Mouse (Mus musculus): ENCODE measurements around the gene 1190002N15Rik. TPM values are rescaled to one million over a fixed set of nuclear protein-coding genes. Genes with fewer than 3 reads are reported as not detected.

Gene 1190002N15Rik
- 10 to 100 TPM; 37.7 to 38.2 TPM for total RNA-seq (2021)

- DNase-seq = peak; percentile 96
These were observed at the start of gene 1190002N15Rik for GRCm38 (mm10) chr9:94537970-94538822. 1190002N15Rik (minus strand) TSS chr9:94538081.

- DNase-seq = peak; percentile 17
These were observed 44.4 kb upstream of the 1190002N15Rik start for GRCm38 (mm10) chr9:94582309-94582708.

GRCm38 (mm10) chr9:94581661-94582060 is 43.8 kb upstream of the 1190002N15Rik start:
- DNase-seq = no peak

- DNase-seq = no peak
These were observed 42.3 kb upstream of the 1190002N15Rik start for GRCm38 (mm10) chr9:94580071-94580737.

GRCm38 (mm10) chr9:94571802-94572201 is 33.9 kb upstream of the 1190002N15Rik start:
- no peak for DNase-seq

DNA sequence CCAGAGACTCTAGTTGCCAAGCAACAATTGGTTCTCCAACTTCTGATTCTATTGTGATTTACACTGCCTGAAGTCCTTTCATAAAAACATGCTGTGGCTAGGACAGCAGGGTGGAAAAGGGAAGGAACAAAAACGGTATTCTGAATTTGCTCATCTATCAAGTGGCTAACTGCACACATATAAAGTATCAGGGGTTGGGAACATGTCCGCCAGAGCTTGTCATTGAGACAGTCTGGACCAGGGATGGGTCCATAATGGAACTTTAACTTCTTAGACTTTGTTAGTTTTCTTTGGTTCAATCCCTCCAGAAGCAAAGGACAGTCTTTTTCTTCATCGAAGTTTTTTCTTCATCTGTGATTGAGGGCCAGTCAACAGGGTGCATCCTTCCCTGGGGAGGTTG is 30.5 kb upstream of the 1190002N15Rik start:
- DNase-seq = no peak

DNA sequence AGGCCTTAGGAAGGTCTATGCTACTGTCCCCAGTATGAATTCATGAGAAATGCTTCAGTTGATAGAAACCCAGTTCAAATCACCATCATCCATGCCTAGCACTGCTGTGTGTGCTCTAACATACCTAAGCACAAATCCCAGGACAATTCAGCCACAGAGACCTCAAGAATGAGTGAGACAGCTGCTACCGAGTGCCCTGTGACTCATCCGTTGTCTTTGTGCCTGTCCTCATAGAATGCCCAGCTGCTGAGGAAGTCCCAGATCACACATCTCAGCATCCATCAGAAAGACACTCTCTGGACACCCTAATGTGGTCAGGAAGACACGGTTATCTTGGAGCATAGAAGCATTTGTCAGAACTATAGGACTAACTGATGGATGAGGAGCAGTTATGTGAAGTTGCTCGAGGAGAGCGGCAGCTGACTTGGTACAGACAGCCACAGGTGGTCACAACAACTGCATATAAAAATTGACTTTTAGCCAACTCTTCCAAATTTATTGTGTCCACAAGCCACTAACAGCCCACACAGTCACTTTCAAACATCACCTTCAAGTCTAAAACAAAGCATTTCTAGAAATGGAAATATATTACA is 29.9 kb upstream of the 1190002N15Rik start:
- no peak for DNase-seq

DNA sequence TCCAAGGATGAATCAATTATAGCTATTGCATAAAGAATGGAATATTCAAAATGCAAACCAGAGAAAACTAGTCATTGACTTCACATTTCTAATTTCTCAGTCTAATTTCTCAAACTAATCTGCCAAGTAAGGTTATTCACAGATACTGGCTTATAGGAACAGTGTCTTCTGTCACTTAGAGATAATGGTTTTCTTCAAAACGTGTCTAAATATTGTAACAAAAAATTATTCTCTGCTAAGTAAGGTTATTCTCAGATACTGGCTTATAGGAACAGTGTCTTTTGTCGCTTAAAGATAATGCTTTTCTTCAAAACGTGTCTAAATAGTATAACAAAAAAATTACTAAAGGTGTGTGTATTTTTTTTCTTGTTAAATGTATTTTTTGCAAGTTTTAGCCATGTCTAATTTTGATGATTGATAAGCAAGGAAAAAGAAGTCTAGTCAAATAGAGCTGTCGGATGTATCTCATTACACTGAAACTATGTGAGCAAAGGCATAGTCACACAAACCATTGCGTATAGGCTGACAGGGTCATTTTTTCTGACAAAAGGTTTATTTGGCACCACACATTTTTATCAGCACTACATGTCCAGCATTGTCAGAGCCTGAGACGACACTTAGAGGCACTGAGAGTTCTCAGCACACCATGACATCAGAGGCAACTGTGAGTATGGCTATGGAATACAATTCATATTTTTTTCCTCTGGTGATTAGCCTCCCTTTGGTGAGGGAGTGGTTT is 19.1 kb upstream of the 1190002N15Rik start:
- no peak for DNase-seq

- DNase-seq = no peak
These were observed 18.4 kb upstream of the 1190002N15Rik start for GRCm38 (mm10) chr9:94556249-94556648.

DNA sequence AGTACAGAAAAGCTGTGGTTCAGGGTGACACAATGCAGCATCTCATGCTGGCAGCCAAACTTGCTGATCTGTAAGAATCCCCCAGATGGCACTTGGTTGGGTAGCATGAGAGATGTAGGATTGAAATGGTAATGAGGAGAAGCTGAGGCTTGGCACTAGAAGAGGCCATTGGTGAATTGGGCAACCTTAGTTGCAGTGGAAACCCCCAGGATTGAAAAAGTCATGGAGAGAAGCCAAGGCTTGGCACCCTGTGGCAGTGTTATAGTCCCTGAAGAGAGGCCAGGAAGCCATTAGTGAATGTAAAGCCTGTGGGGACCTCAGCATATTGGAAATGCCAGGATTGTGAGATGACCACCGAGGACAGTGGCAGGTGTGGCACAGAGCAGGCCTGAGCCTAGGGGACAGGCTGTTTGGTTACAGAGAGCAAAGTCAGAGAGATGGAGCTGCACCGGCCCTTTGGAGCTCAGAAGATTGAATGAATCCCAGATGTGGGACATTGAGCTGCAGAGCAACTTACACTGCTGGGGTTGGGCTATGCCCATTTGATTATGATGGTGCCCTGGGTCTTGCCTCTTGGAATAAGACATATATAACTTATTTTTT is 12.7 kb upstream of the 1190002N15Rik start:
- DNase-seq = no peak

GRCm38 (mm10) chr9:94543881-94544280 is 6.0 kb upstream of the 1190002N15Rik start:
- no peak for DNase-seq

GRCm38 (mm10) chr9:94540343-94541095 is 2.6 kb upstream of the 1190002N15Rik start:
- no peak for DNase-seq

DNA sequence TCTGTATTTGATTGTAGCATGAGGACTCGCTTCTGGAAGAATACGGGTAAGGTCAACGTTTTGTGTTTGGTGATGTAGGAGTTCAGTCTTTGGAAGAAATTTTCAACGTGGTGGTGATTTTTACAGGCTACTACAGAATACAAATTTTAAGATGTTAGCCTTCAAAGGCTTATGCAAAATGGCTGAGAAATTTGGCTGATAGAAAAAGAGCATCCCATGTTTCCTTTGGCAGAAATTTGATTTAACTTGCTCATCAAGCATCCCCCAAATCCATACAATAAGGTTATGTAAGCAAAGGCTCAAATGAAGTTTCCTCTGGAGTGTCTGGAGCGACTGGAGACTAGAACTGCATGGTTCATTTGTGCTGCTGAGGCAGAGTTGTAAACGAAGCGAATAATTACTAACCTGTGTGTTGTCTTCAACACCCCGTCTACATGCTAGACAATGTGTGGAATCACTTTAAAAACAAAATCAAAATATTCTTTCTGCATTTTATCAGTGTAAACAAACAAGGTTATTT is 1.5 kb upstream of the 1190002N15Rik start:
- DNase-seq = no peak

DNA sequence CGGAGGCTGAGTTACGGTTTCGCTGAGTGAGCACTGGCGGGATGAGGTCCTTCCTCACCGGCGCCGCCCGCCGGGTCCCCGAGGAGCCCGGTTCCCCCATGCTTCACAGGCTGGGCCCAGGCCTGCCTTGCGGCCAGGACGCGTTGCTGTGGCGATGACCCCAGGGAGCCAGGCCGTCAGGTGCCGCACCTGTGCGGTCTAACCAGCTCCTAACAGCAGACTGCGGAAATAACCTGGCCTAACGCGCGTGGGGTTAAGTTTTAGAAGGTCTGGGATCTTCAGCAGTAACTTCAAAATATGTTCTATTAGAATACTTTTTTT is 902 bp upstream of the 1190002N15Rik start:
- DNase-seq = no peak

- peak; percentile 70 for DNase-seq
These were observed 597 bp downstream of the 1190002N15Rik start for GRCm38 (mm10) chr9:94537051-94537917.

DNA sequence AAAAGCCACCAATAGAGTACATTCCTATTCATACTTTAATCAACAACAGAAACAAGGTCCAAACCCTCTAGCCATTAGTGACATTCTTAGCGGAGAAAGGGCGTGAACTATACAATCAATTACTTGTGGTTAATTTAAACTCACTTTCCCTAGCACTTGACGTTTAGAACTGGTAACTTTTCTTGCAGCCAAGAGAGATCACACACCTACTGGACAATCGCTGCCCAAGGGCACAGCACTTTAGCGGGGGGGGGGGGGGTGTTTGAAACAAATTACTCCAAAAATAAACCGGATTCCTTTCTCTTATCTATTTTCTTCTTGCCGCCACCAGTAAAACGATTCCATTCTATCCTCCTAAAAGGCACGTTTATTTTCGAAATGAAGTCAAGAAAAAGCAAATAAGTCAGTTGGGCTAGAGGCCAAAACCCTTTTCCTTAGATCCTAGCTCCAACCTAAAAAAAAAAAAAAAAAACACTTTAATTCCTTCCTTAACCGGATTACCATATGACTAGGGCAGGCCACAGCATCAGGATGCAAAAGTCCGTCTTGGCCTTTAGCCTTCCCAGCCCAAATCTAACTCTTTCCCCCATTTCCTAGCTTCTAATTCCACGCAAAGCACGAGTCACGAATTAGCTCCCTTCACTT is 1.5 kb downstream of the 1190002N15Rik start:
- no peak for DNase-seq

DNA sequence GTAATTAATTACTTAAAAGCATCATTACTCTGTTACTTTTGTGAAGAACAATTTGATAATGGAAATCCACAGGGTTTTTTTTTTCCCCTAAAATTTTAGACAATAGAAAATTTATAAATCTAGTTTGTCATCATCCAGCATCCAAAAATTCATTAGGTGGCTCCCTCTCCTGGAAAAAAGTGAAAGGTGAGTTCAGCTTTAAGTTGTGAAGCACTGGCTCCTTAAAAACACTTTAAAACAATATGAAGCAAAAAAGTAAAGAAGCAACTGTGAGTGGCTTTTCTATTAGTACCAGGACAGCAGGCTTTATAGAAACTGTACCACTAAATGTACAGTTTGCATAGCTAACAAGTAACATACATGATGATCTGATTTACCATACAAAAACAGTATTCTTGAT is 3.1 kb downstream of the 1190002N15Rik start:
- no peak for DNase-seq

GRCm38 (mm10) chr9:94534226-94534625 is 3.7 kb downstream of the 1190002N15Rik start:
- DNase-seq = no peak

DNA sequence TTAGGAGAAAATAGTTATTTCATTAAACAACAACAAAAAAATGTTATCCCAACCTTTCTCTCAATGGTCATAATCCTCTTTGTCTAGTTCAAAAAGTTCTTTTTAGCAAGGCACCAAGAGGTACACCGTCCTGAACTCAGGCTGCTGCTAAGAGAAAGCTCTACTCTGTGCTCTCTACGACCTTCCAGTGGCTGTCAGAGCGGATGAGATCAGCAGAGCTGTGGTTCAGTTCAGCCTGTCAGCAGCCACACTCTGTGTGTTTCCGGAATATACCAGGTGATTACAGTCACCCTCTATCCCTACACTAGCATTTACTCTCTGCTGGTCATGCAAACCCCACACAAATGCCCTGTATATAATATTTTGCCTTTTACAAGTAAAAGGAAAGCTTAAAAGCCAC is 4.2 kb downstream of the 1190002N15Rik start:
- DNase-seq = peak; percentile 22

GRCm38 (mm10) chr9:94529987-94530386 is 7.9 kb downstream of the 1190002N15Rik start:
- no peak for DNase-seq

All from heart, postnatal 4 days (tissue).